Mouse (Mus musculus): Measurements from ENCODE around the gene Efna4. TPM values are rescaled to one million over a fixed set of nuclear protein-coding genes. Genes with fewer than 3 reads are reported as not detected.

Efna4 gene
- polyA plus RNA-seq, 1 experiment from 2014 or later, result 4.3 TPM

DNA sequence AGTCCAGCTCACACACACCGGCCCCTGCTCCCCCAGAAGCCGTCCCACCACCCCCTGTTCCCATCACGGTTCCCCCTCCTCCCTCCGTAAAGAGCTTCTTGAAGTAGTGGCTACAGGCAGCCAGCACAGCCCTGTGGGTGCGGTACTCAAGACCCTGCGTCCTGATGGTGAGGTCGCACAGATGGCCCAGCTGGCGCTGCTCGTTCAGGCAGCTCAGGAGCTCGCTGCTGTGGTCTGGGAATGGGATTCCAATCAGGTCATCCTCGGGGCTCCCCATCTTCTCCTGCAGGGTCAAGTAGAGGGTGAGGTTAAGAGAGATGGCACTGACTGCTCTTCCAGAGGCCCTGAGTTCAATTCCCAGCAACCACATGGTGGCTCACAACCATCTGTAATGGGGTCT, 43.4 kb upstream of the Efna4 start:
- Histone ChIP-seq H3K9me3 (ENCODE audit: control insufficient read depth, low read length) (no peaks in the 10 kb centered on the region), H3K27ac (ENCODE audit: low read depth, low read length) (no peak overlapping the region), H3K27me3 (ENCODE audit: control insufficient read depth, insufficient read depth, low read length) (no peaks in the 10 kb centered on the region), H3K36me3 (ENCODE audit: control insufficient read depth, insufficient read depth, low read length) (no peaks in the 10 kb centered on the region), H3K4me2 (ENCODE audit: low read depth, low read length) (no peak overlapping the region), H3K4me3 (ENCODE audit: low read depth, low read length) (no peak overlapping the region), H3K9ac (replicated peaks; ENCODE audit: low read depth, low read length) (no peak overlapping the region), H3K4me1 (ENCODE audit: control insufficient read depth, insufficient read depth, low read length) (peaks cover 9% of the 10 kb centered on the region; the same call in 1 of the 2 replicates)
- 84% methylated on average over 11 of the region's 11 CpGs for WGBS
- no peak for ATAC-seq (ENCODE audit: low read depth)

DNA sequence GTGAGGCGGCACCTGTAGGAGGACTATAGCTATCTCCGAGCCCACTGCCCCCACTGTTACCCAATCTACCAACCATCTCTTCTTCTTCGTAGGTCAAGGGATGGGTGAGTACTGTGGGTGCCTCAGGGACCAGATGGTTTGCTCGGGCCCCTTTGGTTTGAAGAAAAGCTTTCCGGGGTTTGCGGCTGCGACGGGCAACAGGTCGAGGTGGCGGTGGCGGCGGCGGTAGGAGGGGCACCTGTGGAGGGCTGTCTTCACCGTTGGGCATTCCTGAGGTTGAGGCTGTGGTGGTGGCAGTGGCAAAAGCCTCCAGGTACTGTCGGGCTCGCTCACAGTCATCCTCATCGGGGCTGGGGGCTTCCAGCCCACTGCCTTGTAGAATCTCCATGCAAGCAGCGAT, 42.9 kb upstream of the Efna4 start:
- H3K4me1 ChIP-seq (ENCODE audit: control insufficient read depth, insufficient read depth, low read length), result peaks cover 9% of the 10 kb centered on the region; the same call in 1 of the 2 replicates
- H3K4me3 ChIP-seq (ENCODE audit: low read depth, low read length), result no peak overlapping the region
- H3K27ac ChIP-seq (ENCODE audit: low read depth, low read length), result no peak overlapping the region
- H3K4me2 ChIP-seq (ENCODE audit: low read depth, low read length), result no peak overlapping the region
- no peak for ATAC-seq (ENCODE audit: low read depth)
- WGBS, result 95% methylated on average over 18 of the region's 18 CpGs
- no peaks in the 10 kb centered on the region for H3K27me3 ChIP-seq (ENCODE audit: control insufficient read depth, insufficient read depth, low read length)
- H3K9ac ChIP-seq (replicated peaks; ENCODE audit: low read depth, low read length), result no peak overlapping the region
- no peaks in the 10 kb centered on the region for H3K9me3 ChIP-seq (ENCODE audit: control insufficient read depth, low read length)
- no peaks in the 10 kb centered on the region for H3K36me3 ChIP-seq (ENCODE audit: control insufficient read depth, insufficient read depth, low read length)

DNA sequence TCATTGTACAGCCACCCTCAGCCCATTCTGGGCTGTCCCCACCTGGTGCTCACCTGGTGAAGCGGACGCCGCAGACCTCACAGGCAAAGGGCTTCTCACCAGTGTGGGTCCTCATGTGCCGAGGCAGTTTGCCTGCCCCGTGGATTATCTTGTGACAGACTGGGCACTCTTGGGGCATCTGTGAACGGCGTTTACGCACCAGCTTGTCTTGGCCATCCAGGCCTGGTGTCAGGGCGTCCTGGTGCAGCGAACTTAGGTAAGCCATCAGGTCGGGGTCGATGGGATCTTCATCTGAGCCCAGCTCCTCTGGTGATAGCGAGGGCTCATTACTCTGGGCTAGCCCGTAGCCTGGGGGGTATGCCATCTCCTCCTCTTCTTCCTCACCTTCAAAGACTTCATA, 42.5 kb upstream of the Efna4 start:
- no peak for ATAC-seq (ENCODE audit: low read depth)
- Histone ChIP-seq H3K4me2 (ENCODE audit: low read depth, low read length) (no peak overlapping the region), H3K36me3 (ENCODE audit: control insufficient read depth, insufficient read depth, low read length) (no peaks in the 10 kb centered on the region), H3K9me3 (ENCODE audit: control insufficient read depth, low read length) (no peaks in the 10 kb centered on the region), H3K4me3 (ENCODE audit: low read depth, low read length) (no peak overlapping the region), H3K4me1 (ENCODE audit: control insufficient read depth, insufficient read depth, low read length) (peaks cover 9% of the 10 kb centered on the region; the same call in 1 of the 2 replicates), H3K9ac (replicated peaks; ENCODE audit: low read depth, low read length) (no peak overlapping the region), H3K27ac (ENCODE audit: low read depth, low read length) (no peak overlapping the region), H3K27me3 (ENCODE audit: control insufficient read depth, insufficient read depth, low read length) (no peaks in the 10 kb centered on the region)
- 95% methylated on average over 14 of the region's 14 CpGs for WGBS

DNA sequence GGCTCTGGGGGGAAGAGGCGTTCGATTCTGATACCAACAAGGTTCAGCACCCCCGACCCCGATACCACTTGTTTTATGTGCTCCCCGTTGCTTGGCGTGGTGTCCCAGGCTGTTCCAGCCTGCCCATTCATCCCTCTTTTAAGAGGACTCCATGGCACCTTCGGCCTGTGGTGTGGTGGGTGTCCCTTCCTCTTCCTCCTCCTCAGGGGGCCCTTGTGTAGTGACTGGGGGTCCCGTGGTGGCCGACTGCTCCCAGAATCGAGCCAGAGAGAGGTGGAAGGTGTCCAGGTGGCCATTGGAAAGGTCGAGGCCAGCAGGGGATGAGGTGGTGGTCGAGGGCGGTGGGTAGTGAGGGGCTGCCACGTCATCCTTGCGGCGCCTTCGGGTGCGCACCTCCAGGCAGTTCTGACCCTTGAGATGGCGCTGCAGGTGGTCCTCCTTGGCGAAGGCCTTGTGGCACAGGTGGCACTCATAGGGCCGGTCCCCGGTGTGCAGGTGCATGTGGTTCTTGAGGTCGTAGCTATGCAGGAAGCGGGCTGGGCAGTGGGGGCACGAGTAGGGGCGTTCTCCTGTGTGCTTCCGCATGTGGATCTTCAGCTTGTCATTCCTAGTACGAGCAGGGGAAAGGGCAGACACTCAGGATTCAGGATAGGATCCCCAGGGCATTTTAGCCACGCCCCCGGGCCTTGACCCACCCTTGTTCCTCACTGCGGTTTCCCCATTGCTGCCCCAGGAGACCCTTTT, 41.7 kb upstream of the Efna4 start:
- H3K9ac ChIP-seq (replicated peaks; ENCODE audit: low read depth, low read length), result no peak overlapping the region
- no peak overlapping the region for H3K4me3 ChIP-seq (ENCODE audit: low read depth, low read length)
- H3K4me1 ChIP-seq (ENCODE audit: control insufficient read depth, insufficient read depth, low read length), result peaks cover 9% of the 10 kb centered on the region; the same call in 1 of the 2 replicates
- peak overlapping the region; percentile 95; the same call in 1 of the 2 replicates for H3K4me2 ChIP-seq (ENCODE audit: low read depth, low read length)
- no peak overlapping the region for H3K27ac ChIP-seq (ENCODE audit: low read depth, low read length)
- no peaks in the 10 kb centered on the region for H3K36me3 ChIP-seq (ENCODE audit: control insufficient read depth, insufficient read depth, low read length)
- H3K9me3 ChIP-seq (ENCODE audit: control insufficient read depth, low read length), result no peaks in the 10 kb centered on the region
- no peak for ATAC-seq (ENCODE audit: low read depth)
- WGBS, result 89% methylated on average over 31 of the region's 31 CpGs
- no peaks in the 10 kb centered on the region for H3K27me3 ChIP-seq (ENCODE audit: control insufficient read depth, insufficient read depth, low read length)

DNA sequence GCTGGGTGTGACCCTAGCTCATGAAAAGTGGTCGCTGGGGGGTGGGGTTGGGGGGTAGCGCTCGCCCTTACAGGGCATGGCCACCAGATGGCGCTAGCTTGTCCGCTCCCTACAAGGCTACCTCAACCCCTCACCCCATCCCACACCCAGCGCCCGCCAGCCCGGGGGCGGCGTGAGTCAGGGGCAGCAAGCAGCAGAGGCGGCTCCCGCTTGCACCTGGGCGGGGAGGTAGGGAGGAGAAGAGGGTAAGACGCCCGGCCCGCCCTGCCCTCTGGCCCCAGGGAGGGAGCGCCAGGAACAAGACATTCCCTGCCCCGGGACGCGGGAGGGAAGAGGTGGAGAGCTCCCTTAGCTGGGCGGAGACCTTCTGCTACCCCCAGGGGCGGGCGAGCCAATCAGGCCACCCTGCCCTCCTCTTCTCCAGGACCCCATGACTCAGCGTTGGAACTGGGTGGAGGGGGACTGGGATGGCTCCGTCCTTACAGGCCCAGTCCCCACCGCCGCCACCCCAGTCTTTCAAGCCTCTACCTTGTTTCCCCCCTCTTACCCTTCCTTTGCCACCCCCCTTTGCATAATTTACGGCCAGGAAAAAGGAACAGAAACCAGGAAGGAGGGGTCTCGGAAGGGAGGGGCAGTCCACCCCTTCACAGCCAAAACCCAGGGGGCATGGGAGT, 40.7 kb upstream of the Efna4 start:
- Histone ChIP-seq H3K36me3 (ENCODE audit: control insufficient read depth, insufficient read depth, low read length) (no peaks in the 10 kb centered on the region), H3K4me1 (ENCODE audit: control insufficient read depth, insufficient read depth, low read length) (peaks cover 9% of the 10 kb centered on the region; the same call in 1 of the 2 replicates), H3K27me3 (ENCODE audit: control insufficient read depth, insufficient read depth, low read length) (no peaks in the 10 kb centered on the region), H3K4me2 (ENCODE audit: low read depth, low read length) (peak overlapping the region; percentile 95), H3K4me3 (ENCODE audit: low read depth, low read length) (peak overlapping the region; percentile 51), H3K9me3 (ENCODE audit: control insufficient read depth, low read length) (no peaks in the 10 kb centered on the region), H3K9ac (replicated peaks; ENCODE audit: low read depth, low read length) (peak overlapping the region; percentile 78), H3K27ac (ENCODE audit: low read depth, low read length) (peak overlapping the region; percentile 16; the same call in 1 of the 2 replicates)
- peak; percentile 91 for ATAC-seq (ENCODE audit: low read depth)
- 1% methylated on average over 28 of the region's 29 CpGs for WGBS

DNA sequence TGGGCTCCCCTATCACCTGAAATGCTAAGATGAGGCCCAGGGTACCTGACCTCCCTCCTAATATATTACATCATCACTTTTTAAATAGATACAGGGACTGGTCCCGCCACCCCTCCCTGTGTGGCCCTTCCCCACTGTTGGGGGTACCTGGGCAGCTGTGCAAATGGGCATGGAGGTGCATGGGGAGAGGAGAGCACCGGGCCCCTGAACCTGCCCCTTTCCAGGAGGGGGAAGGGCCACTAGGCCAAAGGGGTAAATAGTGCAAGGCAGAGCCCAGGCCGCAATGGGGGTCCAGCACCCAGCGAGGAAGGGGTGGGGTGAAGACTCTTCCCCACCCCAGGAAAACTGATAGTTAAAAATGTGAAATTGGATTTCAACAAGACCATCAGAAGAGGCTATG, 40.0 kb upstream of the Efna4 start:
- H3K4me1 ChIP-seq (ENCODE audit: control insufficient read depth, insufficient read depth, low read length), result peaks cover 9% of the 10 kb centered on the region; the same call in 1 of the 2 replicates
- no peak overlapping the region for H3K9ac ChIP-seq (replicated peaks; ENCODE audit: low read depth, low read length)
- H3K4me3 ChIP-seq (ENCODE audit: low read depth, low read length), result no peak overlapping the region
- no peaks in the 10 kb centered on the region for H3K36me3 ChIP-seq (ENCODE audit: control insufficient read depth, insufficient read depth, low read length)
- peak overlapping the region; percentile 95; the same call in 1 of the 2 replicates for H3K4me2 ChIP-seq (ENCODE audit: low read depth, low read length)
- 70% methylated on average over 4 of the region's 4 CpGs for WGBS
- peak; percentile 25; the same call in 1 of the 2 replicates for ATAC-seq (ENCODE audit: low read depth)
- H3K9me3 ChIP-seq (ENCODE audit: control insufficient read depth, low read length), result no peaks in the 10 kb centered on the region
- H3K27me3 ChIP-seq (ENCODE audit: control insufficient read depth, insufficient read depth, low read length), result no peaks in the 10 kb centered on the region
- no peak overlapping the region for H3K27ac ChIP-seq (ENCODE audit: low read depth, low read length)

DNA sequence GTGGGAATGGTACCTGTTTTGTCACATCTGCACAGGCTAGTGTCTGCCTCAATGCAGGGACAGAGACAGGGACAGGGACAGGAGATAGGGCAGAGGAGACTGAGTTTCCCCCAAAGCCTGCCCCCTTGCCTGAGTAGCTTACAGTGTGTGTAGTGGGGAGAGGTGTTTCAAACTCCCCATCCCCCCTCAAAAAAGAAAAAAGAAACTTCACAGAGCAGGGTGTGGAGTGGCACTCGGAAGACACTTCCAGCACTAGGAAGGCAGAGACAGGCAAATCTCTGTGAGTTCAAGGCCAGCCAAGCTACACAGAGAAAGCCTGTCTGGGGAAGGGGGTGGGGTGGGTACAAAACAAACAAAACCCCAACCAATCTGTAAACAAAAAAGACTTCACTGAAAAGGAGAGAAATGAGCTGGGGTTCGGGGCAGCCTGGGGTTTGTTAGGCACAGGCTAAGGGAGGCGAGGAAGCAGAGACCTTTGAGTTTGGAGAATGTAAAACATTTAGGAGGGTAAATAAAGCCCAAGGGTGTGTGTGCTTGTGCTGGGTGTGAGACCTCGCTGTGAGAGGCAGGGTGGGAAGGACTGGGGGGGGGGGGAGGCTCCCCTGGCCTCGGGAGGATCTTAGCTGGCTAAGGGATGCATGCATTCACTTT, 35.9 kb upstream of the Efna4 start:
- Histone ChIP-seq H3K27ac (ENCODE audit: low read depth, low read length) (no peak overlapping the region), H3K27me3 (ENCODE audit: control insufficient read depth, insufficient read depth, low read length) (no peaks in the 10 kb centered on the region), H3K9ac (replicated peaks; ENCODE audit: low read depth, low read length) (no peak overlapping the region), H3K4me2 (ENCODE audit: low read depth, low read length) (no peak overlapping the region), H3K4me1 (ENCODE audit: control insufficient read depth, insufficient read depth, low read length) (peaks cover 6% of the 10 kb centered on the region; the same call in 1 of the 2 replicates), H3K9me3 (ENCODE audit: control insufficient read depth, low read length) (no peaks in the 10 kb centered on the region), H3K36me3 (ENCODE audit: control insufficient read depth, insufficient read depth, low read length) (no peaks in the 10 kb centered on the region), H3K4me3 (ENCODE audit: low read depth, low read length) (no peak overlapping the region)
- 48% methylated on average over 5 of the region's 5 CpGs for WGBS
- no peak for ATAC-seq (ENCODE audit: low read depth)

DNA sequence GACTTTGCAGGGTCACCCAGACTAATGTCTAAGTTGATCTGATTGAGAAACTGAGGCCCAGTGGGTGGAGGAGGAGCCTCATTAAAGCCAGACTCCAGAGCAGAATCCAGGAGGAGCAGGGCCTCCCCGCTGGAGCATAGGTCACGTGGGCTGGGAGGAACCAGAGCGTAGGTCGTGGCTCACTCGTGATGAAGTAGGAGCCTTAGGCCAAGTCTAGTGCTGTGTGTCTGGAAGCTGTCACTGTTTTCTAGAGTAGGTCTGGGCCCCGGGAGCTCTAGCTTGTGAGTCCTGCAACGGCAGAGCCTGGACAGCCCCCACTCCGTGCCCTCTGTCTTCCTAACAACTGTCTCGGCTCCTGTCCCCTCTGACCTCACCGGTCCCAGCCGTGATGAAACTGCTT, 29.5 kb upstream of the Efna4 start:
- Histone ChIP-seq H3K9ac (replicated peaks; ENCODE audit: low read depth, low read length) (no peak overlapping the region), H3K27ac (ENCODE audit: low read depth, low read length) (no peak overlapping the region), H3K27me3 (ENCODE audit: control insufficient read depth, insufficient read depth, low read length) (no peaks in the 10 kb centered on the region), H3K4me1 (ENCODE audit: control insufficient read depth, insufficient read depth, low read length) (no peaks in the 10 kb centered on the region), H3K9me3 (ENCODE audit: control insufficient read depth, low read length) (no peaks in the 10 kb centered on the region), H3K4me3 (ENCODE audit: low read depth, low read length) (no peak overlapping the region), H3K36me3 (ENCODE audit: control insufficient read depth, insufficient read depth, low read length) (no peaks in the 10 kb centered on the region), H3K4me2 (ENCODE audit: low read depth, low read length) (no peak overlapping the region)
- ATAC-seq (ENCODE audit: low read depth), result no peak
- WGBS, result 71% methylated on average over 11 of the region's 11 CpGs
